In the genomic region with DNA sequence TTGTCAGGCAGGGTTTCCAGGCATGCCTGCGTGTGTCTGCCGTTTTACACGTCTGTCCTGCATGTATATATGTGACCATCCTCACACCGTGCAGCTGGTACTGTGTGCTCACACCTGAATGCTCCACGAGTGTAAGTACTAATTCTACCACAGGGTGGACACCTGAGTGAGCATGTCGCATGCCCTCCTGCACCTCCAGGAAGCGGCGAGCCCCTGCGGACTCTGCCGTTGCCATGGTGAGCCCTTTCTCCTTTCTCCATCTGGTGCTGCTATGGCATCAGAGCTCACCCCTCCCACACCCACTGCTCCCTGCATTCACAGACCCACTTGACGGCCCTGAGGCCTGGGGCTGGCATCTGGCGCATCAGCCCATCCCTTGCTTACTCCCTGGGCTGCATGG, we compare ENCODE assay signal across 9 mouse cellular contexts. TPM values are rescaled to one million over a fixed set of nuclear protein-coding genes. Genes with fewer than 3 reads are reported as not detected.
DNase-seq lines count a peak whose midpoint lies in the region; ATAC-seq and TF ChIP-seq lines count a peak whose summit lies in the region.
"Had no signal": no experiment of that assay in that cellular context is flagged by ENCODE, and none has a peak within 500 bp of the region (broad histone marks: within the 10 kb centered on the region; RNA-seq: fewer than 3 reads in every experiment).

No protein-coding gene starts in this region.

- no peak for TF ChIP-seq POLR2A in olfactory bulb, adult 2 months (IDR thresholded peaks at IDR 0.05; ENCODE audit: insufficient read depth, low read depth, low read length)

- peak overlapping the region; percentile 14; the same call in 1 of the 2 replicates for H3K4me2 ChIP-seq in hindbrain, embryonic 16.5 days (ENCODE audit: low read length)

- peaks cover 54% of the 10 kb centered on the region for H3K4me1 ChIP-seq in embryonic facial prominence, embryonic 10.5 days
- H3K4me1 ChIP-seq in hindbrain, embryonic 16.5 days (ENCODE audit: control insufficient read depth, insufficient read depth, low read depth, low read length), result peaks cover 17% of the 10 kb centered on the region
- peaks cover 48% of the 10 kb centered on the region for H3K4me1 ChIP-seq in olfactory bulb, adult 2 months (ENCODE audit: control insufficient read depth, insufficient read depth, low read length)

- no peak overlapping the region for H3K4me3 ChIP-seq in layer of hippocampus, adult 2 months
- H3K4me3 ChIP-seq in embryonic facial prominence, embryonic 10.5 days, result no peak overlapping the region
- H3K4me3 ChIP-seq in hindbrain, embryonic 16.5 days (ENCODE audit: low read length), result no peak overlapping the region
- H3K4me3 ChIP-seq in olfactory bulb, adult 2 months (ENCODE audit: insufficient read depth, low read depth, low read length), result no peak overlapping the region

- no peaks in the 10 kb centered on the region for H3K36me3 ChIP-seq in embryonic facial prominence, embryonic 10.5 days (replicated peaks)
- no peaks in the 10 kb centered on the region for H3K36me3 ChIP-seq in hindbrain, embryonic 16.5 days (ENCODE audit: control insufficient read depth, insufficient read depth, low read length)

- no peaks in the 10 kb centered on the region for H3K9me3 ChIP-seq in embryonic facial prominence, embryonic 10.5 days
- H3K9me3 ChIP-seq in hindbrain, embryonic 16.5 days (ENCODE audit: control insufficient read depth, low read length), result no peaks in the 10 kb centered on the region

- DNase-seq in layer of hippocampus, adult 2 months (ENCODE audit: low spot score in 2 of 2), result no peak
- no peak for DNase-seq in layer of hippocampus, postnatal 25 days (ENCODE audit: extremely low spot score in 1 of 2, low spot score in 1 of 2)
- DNase-seq in embryonic facial prominence, embryonic 10.5 days (ENCODE audit: low spot score), result no peak
- no peak for DNase-seq in ovary, postnatal 10 days (ENCODE audit: low spot score)
- DNase-seq in testis, postnatal 10 days (ENCODE audit: low spot score), result no peak
- DNase-seq: heart, postnatal 10 days had no signal

- H3K27me3 ChIP-seq in embryonic facial prominence, embryonic 10.5 days (replicated peaks; ENCODE audit: low read depth, poor library complexity, severe bottlenecking), result peaks cover 9% of the 10 kb centered on the region; the same call in 1 of the 2 replicates
- H3K27me3 ChIP-seq in hindbrain, embryonic 16.5 days (replicated peaks; ENCODE audit: control insufficient read depth, insufficient read depth, low read length), result no peaks in the 10 kb centered on the region

- peak; percentile 40 for TF ChIP-seq CTCF in layer of hippocampus, adult 2 months (conservative IDR thresholded peaks at IDR 0.05)
- no peak for TF ChIP-seq CTCF in olfactory bulb, adult 2 months (IDR thresholded peaks at IDR 0.05; ENCODE audit: insufficient read depth, low read depth, low read length)

- H3K27ac ChIP-seq in layer of hippocampus, adult 2 months, result peak overlapping the region; percentile 79
- H3K27ac ChIP-seq in embryonic facial prominence, embryonic 10.5 days (replicated peaks), result peak overlapping the region; percentile 36; the same call in 1 of the 2 replicates
- H3K27ac ChIP-seq in hindbrain, embryonic 16.5 days (ENCODE audit: low read depth, low read length), result peak overlapping the region; percentile 73
- H3K27ac ChIP-seq in olfactory bulb, adult 2 months (ENCODE audit: insufficient read depth, low read depth, low read length), result peak overlapping the region; percentile 76

- WGBS in embryonic facial prominence, embryonic 10.5 days, result 69% methylated on average over 12 of the region's 12 CpGs
- 26% methylated on average over 12 of the region's 12 CpGs for WGBS in hindbrain, embryonic 16.5 days
- WGBS in olfactory bulb, adult 2 months, result 25% methylated on average over 12 of the region's 12 CpGs

- peak; percentile 71 for ATAC-seq in hindbrain, embryonic 16.5 days
- no peak for ATAC-seq in megakaryocyte progenitor cell, adult 5-6 weeks (replicated peaks; ENCODE audit: poor library complexity)

- peak overlapping the region; percentile 42 for H3K9ac ChIP-seq in hindbrain, embryonic 16.5 days (ENCODE audit: low read depth, low read length)

RNA-seq across cellular contexts. Expression of a gene that starts 24.1 kb away (rescaled TPM):
- total RNA-seq in layer of hippocampus, adult 2 months (2021), result 100 to 1,000 TPM; 196 to 207 TPM
- 100 to 1,000 TPM; 221 to 225 TPM for total RNA-seq in layer of hippocampus, postnatal 25 days (2021)
- polyA plus RNA-seq in embryonic facial prominence, embryonic 10.5 days (2016; fragmentation: Nextera tagmentation; extraction: Ambion mirVana), result 0.84 and 1.6 TPM in 2 replicates
- polyA plus RNA-seq in hindbrain, embryonic 16.5 days (2015; fragmentation: Nextera tagmentation; extraction: Ambion mirVana), result 35.6 and 46.6 TPM in 2 replicates
- polyA plus RNA-seq in olfactory bulb, adult 2 months (2012; ENCODE audit: insufficient read depth, insufficient read length, low replicate concordance, missing spikeins), result not detected in 2 replicates
- 4.7 and 6.3 TPM in 2 replicates for total RNA-seq in megakaryocyte progenitor cell, adult 5-6 weeks (2015)
- total RNA-seq in megakaryocyte progenitor cell, adult 5-6 weeks (2017), result 5.6 and 6.3 TPM in 2 replicates

Comparison
In these comparisons a context has a peak if more than half of its experiments do, and no peak if none do; other contexts are left out.
1. RNA of a gene that starts 24.1 kb away (total RNA-seq): 221 to 225 TPM in layer of hippocampus, postnatal 25 days and 196 to 207 TPM in layer of hippocampus, adult 2 months; 4.7 to 6.3 TPM in megakaryocyte progenitor cell, adult 5-6 weeks; every median in the first group is over 10 times any median in the second.
2. Peak in every context shown above with its lines, with median percentiles within 50 percentile points of each other: H3K27ac ChIP-seq.